Mouse (Mus musculus): Measurements from ENCODE around the gene Rps29.

The Rps29 gene

DNA sequence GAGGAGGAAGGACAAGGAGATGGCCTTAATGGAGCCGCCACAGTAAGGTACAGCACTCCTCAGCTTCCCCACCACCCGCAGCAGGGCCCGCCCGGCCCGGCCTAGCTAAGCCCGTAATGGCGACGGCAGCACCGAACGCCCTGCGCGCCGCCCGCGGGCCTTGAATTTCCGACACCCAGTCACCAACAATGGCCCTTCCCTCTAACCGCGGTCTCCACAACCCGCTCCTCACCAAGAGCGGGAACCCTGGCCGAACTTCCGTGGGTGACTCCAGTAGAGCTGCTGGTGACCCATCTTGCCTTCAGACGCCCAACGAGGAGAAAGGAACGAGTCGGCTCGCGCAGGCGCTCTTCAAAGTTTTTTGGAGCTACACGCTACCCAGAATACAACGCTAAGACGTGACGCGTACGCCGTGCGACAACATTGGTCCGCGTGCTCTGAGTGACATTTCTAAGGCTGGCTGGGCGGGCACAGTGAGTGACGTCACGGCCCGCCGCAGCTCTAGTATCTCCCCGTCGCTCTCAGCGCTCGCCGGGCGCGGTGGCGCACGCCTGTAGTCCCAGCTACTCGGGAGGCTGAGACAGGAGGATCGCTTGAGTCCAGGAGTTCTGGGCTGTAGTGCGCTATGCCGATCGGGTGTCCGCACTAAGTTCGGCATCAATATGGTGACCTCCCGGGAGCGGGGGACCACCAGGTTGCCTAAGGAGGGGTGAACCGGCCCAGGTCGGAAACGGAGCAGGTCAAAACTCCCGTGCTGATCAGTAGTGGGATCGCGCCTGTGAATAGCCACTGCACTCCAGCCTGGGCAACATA lies at the start of gene Rps29:
Gene Rps29 (minus strand): TSS at position 422 of the 813 bp plus-strand sequence.
- peak; percentile 99 for DNase-seq

DNA sequence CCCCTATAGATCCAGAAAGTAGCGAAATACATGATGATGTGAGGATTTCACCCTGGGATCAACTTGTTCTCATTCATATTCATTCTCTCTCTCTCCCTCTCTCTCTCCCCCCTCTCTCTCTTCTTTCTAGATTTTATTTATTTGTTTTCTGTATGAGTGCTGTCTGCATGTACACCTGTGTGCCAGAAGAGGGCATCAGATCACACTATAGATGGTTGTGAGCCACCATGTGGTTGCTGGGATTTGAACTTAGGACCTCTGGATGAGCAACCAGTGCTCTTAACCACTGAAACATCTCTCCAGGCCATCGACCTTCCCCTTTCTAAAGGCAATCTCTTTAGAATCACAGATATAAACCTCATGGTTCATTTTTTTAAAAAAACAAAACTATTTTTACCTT lies 49.5 kb upstream of the Rps29 start:
- no peak for DNase-seq

DNA sequence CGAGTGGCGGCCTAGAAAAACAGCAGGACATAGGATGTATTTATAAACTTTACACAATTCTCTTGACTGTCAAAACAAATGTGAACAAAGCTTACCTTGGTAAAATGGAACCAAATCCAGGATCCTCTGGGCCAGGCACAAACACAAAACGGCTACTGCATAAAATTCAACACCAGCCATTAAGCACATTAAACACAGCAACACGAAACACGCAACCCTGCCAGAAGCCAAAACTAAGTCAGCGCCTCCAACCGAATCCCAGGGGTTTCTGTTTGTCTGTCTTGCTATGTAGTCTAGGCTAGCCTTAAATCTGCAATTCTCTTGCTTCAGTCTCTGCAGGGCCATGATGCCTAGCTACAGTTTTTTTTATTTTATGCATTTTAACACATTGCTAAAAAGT lies 48.9 kb upstream of the Rps29 start:
- no peak for DNase-seq

- no peak for DNase-seq
Measured at GRCm38 (mm10) chr12:69207396-69207795, 48.4 kb upstream of the Rps29 start.

DNA sequence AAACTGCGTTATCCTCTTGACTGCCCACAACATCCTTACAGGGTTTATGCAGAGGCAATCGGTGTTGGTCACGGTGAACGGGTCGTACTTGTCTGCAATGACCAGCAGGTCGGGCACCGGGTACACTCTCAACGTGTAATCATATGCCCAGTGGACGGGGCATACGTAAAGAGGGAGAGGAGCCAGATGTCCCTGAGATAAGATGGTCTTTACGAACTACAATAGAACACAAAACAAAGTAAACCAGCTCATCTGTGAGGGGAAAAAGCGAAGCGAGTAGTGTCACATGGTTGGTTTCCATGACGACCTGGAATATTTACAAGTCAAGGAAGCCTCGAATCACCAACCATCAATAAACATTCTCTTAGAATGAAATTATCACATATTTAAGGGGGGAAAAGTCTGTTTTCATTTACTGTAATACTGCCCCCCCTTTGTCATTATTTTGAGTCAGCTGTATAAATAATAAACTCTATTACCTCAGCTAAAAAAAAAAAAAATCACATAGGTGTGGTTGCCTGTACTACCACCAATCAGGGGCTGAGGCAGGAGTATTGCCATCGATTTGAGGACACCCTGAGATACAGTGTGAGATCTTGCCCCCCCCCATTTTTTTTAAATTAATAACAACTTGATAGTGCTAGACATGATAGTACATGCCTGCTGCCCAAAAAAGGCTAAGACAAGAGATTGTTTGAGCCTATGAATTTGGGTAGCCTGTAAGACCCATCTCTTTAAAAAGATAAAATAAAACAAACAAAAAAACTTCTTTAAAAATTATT lies 45.3 kb upstream of the Rps29 start, which contains the start of gene Gm49384:
Gene Gm49384 (minus strand): TSS at position 216 of the 782 bp plus-strand sequence.
- no peak for DNase-seq

GRCm38 (mm10) chr12:69198985-69199384 lies 40.0 kb upstream of the Rps29 start:
- DNase-seq, result no peak

DNA sequence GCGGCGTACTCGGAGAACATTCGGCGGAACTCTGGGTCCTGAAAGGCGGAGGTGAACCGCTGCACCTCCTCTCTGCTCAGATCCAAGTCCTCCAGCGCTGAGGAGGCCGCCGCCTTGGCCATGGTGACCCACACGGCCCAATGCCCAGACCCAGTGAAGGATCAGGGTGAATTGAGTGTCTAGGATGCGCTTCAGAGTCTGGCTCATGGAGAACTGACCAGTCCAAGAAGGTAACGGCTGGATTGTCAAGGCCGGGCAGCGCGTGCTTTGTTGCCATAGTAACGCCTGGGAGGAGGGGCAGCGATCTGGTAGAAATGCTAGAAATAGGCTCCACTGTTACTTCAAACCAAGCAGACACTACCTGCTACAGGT lies 39.2 kb upstream of the Rps29 start, which contains the start of gene Dnaaf2:
Gene Dnaaf2 (minus strand): TSS at position 266 of the 372 bp plus-strand sequence.
- DNase-seq, result peak; percentile 69

DNA sequence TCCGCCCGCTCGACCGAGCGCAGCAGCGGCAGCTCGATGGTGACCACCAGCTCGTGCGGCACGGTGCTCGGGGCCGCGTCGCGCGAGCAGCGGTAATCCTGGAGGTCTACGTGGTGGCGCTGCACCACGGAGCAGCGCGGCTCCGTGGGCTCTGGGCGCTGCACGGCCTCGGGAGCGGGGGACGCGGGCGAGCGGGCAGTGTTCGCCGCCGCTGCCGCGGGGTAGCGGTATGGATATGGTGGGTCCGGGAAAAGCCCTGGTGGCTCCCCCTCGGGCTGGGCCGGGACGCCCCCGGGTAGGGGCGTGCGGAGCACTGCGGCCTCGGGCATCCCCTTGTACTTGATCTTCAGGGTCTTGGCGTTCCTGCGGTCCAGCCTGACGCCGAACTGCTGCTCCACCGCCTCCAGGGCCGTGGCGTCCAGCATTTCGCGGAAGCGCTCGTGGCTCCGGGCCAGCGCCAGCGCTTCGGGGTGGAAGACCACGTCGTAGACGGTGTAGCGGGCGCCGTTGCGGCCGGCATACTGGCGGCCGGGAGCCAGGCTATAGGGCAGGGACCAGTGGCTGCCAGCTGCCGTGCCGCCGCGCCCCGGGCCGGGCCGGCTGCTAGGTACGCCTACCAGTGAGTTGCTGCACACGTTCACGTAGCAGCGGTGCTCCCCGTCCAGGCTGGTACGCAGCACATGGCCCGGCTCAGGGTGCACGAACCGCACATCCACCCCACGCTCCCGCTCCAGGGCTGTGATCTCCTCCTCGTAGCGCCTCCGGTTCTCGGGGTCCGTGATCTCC lies 38.6 kb upstream of the Rps29 start:
- peak; percentile 46 for DNase-seq

DNA sequence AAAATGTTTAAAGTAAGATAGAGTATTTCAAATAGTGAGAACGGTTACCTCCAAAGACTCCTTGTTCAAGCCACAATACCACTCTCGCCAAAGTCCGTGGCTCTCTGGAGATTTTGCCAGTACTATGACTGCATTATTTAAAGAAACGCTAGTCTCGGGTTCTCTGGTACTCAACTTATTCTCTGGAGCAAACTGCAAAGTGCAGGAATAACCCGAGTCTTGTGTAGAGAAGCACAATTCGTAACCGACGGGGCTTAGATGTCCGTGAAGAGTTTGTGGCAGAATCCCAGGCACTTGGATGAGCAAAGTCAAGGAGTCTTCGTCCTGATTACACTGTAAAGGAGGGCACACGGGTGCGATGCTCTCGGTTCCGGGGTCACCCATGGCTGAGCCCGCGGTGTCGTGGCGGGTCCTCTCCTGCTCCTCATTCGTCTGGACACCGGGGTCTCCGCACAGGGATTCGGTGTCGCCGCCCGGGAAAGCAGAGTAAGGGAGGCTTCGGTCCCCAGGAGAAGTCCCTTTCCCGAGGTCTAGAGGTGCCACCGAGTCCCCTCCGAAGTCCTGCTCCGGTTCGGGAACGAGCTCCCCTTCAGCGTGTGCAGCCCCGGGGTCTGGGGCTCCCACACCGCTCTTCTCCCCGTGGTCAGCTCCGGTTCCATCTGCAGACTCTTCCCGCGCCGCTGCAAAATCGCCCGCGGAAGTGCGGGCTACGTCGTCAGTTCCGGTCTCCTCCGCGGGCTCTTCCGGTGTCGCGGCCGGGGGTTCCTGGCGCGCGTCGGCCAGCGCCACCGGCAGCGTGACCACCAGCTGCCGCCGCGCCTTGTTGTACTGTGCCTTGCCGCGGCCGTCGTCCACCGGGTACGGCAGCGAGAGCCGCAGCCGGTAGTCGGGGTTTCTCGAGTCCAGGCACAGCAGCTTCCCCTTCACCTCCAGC lies 37.7 kb upstream of the Rps29 start, which contains the start of gene Gm49383:
Gene Gm49383 (minus strand): TSS at position 661 of the 934 bp plus-strand sequence.
- DNase-seq, result peak; percentile 60

DNA sequence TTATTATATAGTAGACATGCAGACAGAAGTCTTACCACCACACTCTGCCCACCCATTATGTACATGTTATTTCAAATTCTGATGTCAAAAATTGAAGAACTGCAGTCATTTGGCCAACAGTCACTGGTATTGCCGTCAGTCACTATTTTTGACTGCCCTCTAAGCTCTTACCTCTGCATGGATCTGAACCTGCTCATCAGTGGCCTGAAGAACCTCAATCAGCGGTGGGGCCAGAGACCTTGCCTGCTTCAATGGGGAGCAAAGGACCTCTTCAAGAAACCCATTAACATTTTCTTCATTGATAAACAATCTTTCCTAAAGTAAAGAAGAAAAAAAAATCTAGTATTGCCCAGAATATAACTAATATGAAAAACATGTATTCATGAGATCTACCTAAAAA lies 33.7 kb upstream of the Rps29 start:
- no peak for DNase-seq

- no peak for DNase-seq
Measured at GRCm38 (mm10) chr12:69191396-69191795, 32.4 kb upstream of the Rps29 start.

- DNase-seq, result no peak
Measured at GRCm38 (mm10) chr12:69190522-69190921, 31.5 kb upstream of the Rps29 start.

GRCm38 (mm10) chr12:69190074-69190473 lies 31.1 kb upstream of the Rps29 start:
- no peak for DNase-seq

DNA sequence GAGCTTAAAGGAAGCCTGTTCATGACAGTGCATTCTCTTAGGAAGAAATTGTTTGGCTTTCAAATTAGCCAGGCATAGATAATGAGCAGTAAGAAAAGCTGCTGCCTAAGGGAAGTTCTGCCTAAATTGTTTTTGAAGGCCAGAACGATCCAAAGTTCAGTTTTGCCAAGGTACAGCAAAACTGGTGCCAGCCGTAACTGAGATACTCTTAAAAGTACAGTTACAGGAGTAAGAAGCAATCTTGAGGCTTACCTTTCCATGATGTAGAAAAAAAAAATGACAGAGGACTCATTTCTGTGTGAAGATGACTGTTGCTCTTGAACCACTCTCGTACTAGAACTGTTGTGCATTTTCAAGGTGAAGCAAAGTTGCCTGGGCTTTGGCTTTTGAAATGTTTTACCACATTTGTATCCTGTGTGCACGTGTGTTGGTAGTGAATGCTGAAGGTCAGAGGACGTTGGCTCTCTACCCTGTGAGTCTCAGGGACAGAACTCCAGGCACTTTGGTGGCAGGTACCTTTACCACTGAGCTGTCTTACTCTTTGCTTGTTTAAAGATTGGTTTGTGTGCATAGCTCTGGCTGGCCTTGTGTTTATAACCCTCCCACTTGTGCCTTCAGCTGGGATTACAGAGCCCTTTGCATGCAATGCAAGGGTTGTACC lies 28.0 kb upstream of the Rps29 start:
- no peak for DNase-seq

- no peak for DNase-seq
Measured at GRCm38 (mm10) chr12:69185371-69185770, 26.4 kb upstream of the Rps29 start.

GRCm38 (mm10) chr12:69184342-69185295 lies 25.6 kb upstream of the Rps29 start:
- DNase-seq, result peak; percentile 49

DNA sequence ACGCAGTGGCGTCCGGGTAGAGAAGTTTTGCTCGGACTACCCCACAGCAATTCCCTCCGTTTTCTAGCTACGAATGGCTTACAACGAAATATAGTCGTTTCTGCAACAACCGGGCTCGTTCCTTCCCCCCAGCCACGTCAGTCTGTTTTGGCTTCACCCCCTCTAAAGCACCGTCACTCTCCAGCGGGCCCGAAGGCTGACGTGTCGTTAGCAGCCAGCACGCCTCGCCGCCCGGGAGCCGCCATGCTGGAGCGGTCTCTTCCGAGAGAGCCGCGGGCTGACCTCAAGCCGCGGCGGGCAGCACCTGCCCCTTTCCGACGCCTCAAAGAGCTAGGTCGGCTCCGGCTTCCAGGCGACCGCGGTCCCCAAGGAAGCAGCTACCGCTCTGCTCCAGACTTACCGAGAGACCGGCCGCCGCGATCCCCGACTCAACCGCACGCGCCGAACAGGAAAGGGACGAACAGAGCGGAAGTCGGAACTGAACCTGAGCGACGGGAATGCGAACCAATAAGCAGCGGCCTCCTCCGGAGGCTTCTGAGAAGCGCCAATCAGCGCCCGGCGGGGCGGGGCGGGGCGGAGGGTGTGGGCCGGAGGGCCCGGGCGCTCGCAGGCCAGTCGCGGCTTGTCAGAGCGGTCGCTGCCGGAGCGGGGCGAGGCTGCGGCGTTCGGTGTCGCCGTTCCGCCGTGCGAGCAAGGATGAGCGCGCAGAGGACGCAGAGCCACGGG lies 24.8 kb upstream of the Rps29 start, which contains the start of the genes Rpl36al and Mgat2:
Gene Rpl36al (minus strand): TSS at position 501 of the 726 bp plus-strand sequence.
Gene Mgat2 (plus strand): TSS at position 575 of the 726 bp plus-strand sequence.
- peak; percentile 97 for DNase-seq

DNA sequence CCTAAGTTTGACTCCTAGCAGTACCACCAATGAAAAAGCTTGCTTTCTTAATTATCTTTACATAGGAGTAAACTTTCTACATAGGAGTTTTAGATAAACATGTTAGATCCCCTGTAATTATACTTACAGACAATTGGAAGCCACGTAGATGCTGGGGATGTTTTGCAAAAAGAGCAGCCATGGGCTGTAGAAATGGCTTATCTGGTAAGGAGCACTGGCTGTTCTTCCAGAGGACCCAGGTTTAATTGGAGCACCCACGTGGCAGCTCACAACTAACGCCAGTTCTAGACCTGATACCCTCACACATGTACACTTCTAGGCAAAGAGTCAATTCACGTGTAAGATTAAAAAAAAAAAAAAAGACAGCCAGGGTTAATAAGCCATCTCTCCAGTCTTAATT lies 22.8 kb upstream of the Rps29 start:
- no peak for DNase-seq

DNA sequence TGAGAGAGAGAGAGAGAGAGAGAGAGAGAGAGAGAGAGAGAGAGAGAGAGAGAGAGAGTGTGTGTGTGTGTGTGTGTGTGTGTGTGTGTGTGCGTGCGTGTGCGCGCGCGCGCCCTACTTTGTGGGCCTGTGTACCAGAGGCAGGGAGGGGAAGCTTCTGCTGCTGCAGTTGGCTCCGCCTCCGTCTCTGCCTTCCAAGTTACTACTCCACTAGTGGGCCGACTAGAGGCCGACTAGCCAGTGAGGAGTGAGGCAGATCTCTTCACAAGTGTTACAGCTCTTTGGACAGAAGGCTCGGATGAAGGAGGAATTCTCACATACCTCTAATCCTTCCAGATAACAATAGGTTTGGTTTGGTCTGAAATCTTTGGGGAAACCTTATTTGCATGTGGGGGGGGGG lies 20.4 kb upstream of the Rps29 start:
- DNase-seq, result no peak

All from cerebellum, adult 9-10 months (tissue).